Mouse (Mus musculus): ENCODE measurements around the gene Zscan2. TPM values are rescaled to one million over a fixed set of nuclear protein-coding genes. Genes with fewer than 3 reads are reported as not detected.
A peak's percentile ranks its signal among the peaks of the same experiment; 100 is the strongest.

The Zscan2 gene
- polyA plus RNA-seq, 1 experiment from 2014 or later: 4.8 TPM

- no peak within 1 kb of the TSS for H3K27ac ChIP-seq
- H3K36me3 ChIP-seq (ENCODE audit: inconsistent target): no peaks in the 10 kb centered on the region
- H3K79me2 ChIP-seq (ENCODE audit: inconsistent target): peaks cover 5% of the 10 kb centered on the region; the same call in 1 of the 2 replicates
- H3K4me3 ChIP-seq (ENCODE audit: inconsistent target): peak within 1 kb of the TSS; percentile 24
- WGBS (ENCODE audit: missing documents): 4% methylated on average over 19 of the region's 19 CpGs
Observed at GRCm38 (mm10) chr7:80904921-80905515, 44.3 kb downstream of the Zscan2 start, which contains the start of gene Nmb. TSS of gene Nmb (minus strand) at chr7:80905076.

- 79% methylated on average over 7 of the region's 7 CpGs for WGBS (ENCODE audit: missing documents)
- H3K27ac ChIP-seq: no peak overlapping the region
- peaks cover 48% of the 10 kb centered on the region for H3K36me3 ChIP-seq (ENCODE audit: inconsistent target)
- no peak overlapping the region for H3K4me3 ChIP-seq (ENCODE audit: inconsistent target)
- no peaks in the 10 kb centered on the region for H3K79me2 ChIP-seq (ENCODE audit: inconsistent target)
Observed at GRCm38 (mm10) chr7:80911053-80911452, 50.3 kb downstream of the Zscan2 start.

- H3K79me2 ChIP-seq (ENCODE audit: inconsistent target): no peaks in the 10 kb centered on the region
- WGBS (ENCODE audit: missing documents): 82% methylated on average over 8 of the region's 8 CpGs
- H3K27ac ChIP-seq: no peak overlapping the region
- no peak overlapping the region for H3K4me3 ChIP-seq (ENCODE audit: inconsistent target)
- H3K36me3 ChIP-seq (ENCODE audit: inconsistent target): peaks cover 57% of the 10 kb centered on the region
Observed at GRCm38 (mm10) chr7:80912496-80912895, 51.8 kb downstream of the Zscan2 start.

- peaks cover 38% of the 10 kb centered on the region for H3K36me3 ChIP-seq (ENCODE audit: inconsistent target)
- no peaks in the 10 kb centered on the region for H3K79me2 ChIP-seq (ENCODE audit: inconsistent target)
- 77% methylated on average over 4 of the region's 4 CpGs for WGBS (ENCODE audit: missing documents)
- no peak overlapping the region for H3K4me3 ChIP-seq (ENCODE audit: inconsistent target)
- H3K27ac ChIP-seq: no peak overlapping the region
Observed at GRCm38 (mm10) chr7:80917916-80918465, 57.3 kb downstream of the Zscan2 start.

- 39% methylated on average over 8 of the region's 8 CpGs for WGBS (ENCODE audit: missing documents)
- H3K36me3 ChIP-seq (ENCODE audit: inconsistent target): peaks cover 30% of the 10 kb centered on the region
- H3K79me2 ChIP-seq (ENCODE audit: inconsistent target): no peaks in the 10 kb centered on the region
- peak overlapping the region; percentile 12; the same call in 1 of the 2 replicates for H3K27ac ChIP-seq
- H3K4me3 ChIP-seq (ENCODE audit: inconsistent target): no peak overlapping the region
Observed at GRCm38 (mm10) chr7:80918982-80919646, 58.4 kb downstream of the Zscan2 start.

- H3K79me2 ChIP-seq (ENCODE audit: inconsistent target): no peaks in the 10 kb centered on the region
- no peak overlapping the region for H3K4me3 ChIP-seq (ENCODE audit: inconsistent target)
- no peak overlapping the region for H3K27ac ChIP-seq
- 85% methylated on average over 5 of the region's 5 CpGs for WGBS (ENCODE audit: missing documents)
- peaks cover 27% of the 10 kb centered on the region for H3K36me3 ChIP-seq (ENCODE audit: inconsistent target)
Observed at GRCm38 (mm10) chr7:80919647-80920008, 58.9 kb downstream of the Zscan2 start.

GRCm38 (mm10) chr7:80923165-80923564 is 62.4 kb downstream of the Zscan2 start:
- Histone ChIP-seq H3K36me3 (ENCODE audit: inconsistent target) (peaks cover 26% of the 10 kb centered on the region; the same call in 1 of the 2 replicates), H3K4me3 (ENCODE audit: inconsistent target) (no peak overlapping the region), H3K79me2 (ENCODE audit: inconsistent target) (no peaks in the 10 kb centered on the region), H3K27ac (no peak overlapping the region)
- 91% methylated on average over 2 of the region's 2 CpGs for WGBS (ENCODE audit: missing documents)

Other genes starting within 250 kb of the Zscan2 start
- gene Crtc3, start 172.0 kb upstream of the Zscan2 start, polyA plus RNA-seq (2018): 9.6 to 16.5 TPM (median 11.3 TPM) in 3 replicates
- gene Iqgap1, start 34.9 kb upstream of the Zscan2 start, polyA plus RNA-seq (2018): 294 to 476 TPM (median 316 TPM) in 3 replicates
- gene Wdr73, start 40.3 kb downstream of the Zscan2 start, polyA plus RNA-seq (2018): 4.5 to 12.1 TPM (median 8.8 TPM) in 3 replicates
- 0.94 to 1.9 TPM in 2 of 3 replicates, not detected in the other for gene Nmb, start 44.2 kb downstream of the Zscan2 start, polyA plus RNA-seq (2018)
- 67.1 to 82.0 TPM (median 75.1 TPM) in 3 replicates for gene Sec11a, start 86.9 kb downstream of the Zscan2 start, polyA plus RNA-seq (2018)
- gene Zfp592, start 132.8 kb downstream of the Zscan2 start, polyA plus RNA-seq (2018): 14.6 to 15.0 TPM (median 15.0 TPM) in 3 replicates
- gene Alpk3, start 196.7 kb downstream of the Zscan2 start, polyA plus RNA-seq (2018): 0.03 to 0.06 TPM in 2 of 3 replicates, not detected in the other